In the genomic region with DNA sequence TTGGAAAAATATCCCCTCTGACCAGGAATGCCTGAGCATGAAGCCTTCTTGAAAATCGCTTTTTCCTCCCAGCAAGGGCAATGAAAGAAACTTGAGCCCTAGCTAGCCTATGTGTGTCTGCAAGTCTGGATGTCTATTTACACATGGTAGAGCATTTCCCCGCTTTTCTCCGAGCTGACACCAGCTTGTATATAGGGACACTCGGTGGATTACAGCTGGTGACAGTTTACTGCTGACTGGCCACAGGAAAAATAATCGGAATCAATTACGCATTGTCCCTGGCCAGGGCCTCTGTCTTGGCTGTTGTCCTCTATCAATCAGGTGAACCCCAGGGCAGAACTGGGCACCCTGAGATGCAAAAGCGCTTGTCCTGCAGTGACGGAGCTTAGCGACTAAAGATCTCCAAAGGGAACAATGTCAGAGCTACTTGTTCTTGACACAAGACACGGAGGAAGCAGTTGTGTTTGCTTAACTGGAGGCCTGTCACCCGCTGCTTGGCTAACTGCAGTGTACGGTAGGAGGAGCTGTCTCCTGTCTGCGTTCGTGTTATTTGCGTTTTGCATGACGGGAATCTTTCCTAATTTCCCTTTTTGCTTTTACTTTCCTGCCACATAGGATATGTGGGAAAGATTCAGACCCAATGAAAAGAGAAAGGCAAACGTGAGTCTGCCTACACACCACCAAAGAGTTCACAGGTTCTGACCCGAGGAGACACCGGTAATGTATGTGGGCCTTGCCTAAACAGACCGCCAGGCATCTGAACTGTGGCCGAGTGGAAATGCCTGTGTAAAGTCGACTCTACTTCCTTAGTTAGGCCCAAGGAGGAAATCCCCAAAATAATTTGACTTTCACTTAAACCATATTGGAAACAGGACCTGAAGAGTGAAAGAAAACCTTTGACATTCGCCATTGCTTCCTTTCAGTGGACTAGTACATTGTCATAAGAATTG, we compare ENCODE assay signal across 9 mouse cellular contexts. TPM values are rescaled to one million over a fixed set of nuclear protein-coding genes. Genes with fewer than 3 reads are reported as not detected.
DNase-seq lines count a peak whose midpoint lies in the region; ATAC-seq and TF ChIP-seq lines count a peak whose summit lies in the region.
"Had no signal": no experiment of that assay in that cellular context is flagged by ENCODE, and none has a peak within 500 bp of the region (broad histone marks: within the 10 kb centered on the region; RNA-seq: fewer than 3 reads in every experiment).

No protein-coding gene starts in this region.

- H3K9me3 ChIP-seq in embryonic facial prominence, embryonic 11.5 days (replicated peaks; ENCODE audit: control insufficient read depth, low read length), result no peaks in the 10 kb centered on the region
- no peaks in the 10 kb centered on the region for H3K9me3 ChIP-seq in stomach, embryonic 15.5 days

- H3K4me2 ChIP-seq in embryonic facial prominence, embryonic 11.5 days (ENCODE audit: low read depth, low read length), result peak overlapping the region; percentile 10; the same call in 1 of the 2 replicates
- peak overlapping the region; percentile 38 for H3K4me2 ChIP-seq in stomach, embryonic 15.5 days

- TF ChIP-seq CTCF in layer of hippocampus, adult 2 months (conservative IDR thresholded peaks at IDR 0.05), result peak; percentile 61

- H3K4me3 ChIP-seq in layer of hippocampus, adult 2 months, result no peak overlapping the region; the same call in 1 of the 2 replicates
- H3K4me3 ChIP-seq in embryonic facial prominence, embryonic 11.5 days (ENCODE audit: low read depth, low read length), result no peak overlapping the region
- H3K4me3 ChIP-seq in stomach, embryonic 15.5 days (replicated peaks), result no peak overlapping the region

- ATAC-seq in embryonic facial prominence, embryonic 11.5 days (replicated peaks; ENCODE audit: insufficient number of reproducible peaks, low FRiP score, low TSS enrichment, low read depth), result peak; percentile 24; the same call in 1 of the 2 replicates
- ATAC-seq in stomach, embryonic 15.5 days (ENCODE audit: insufficient read depth, low FRiP score, low read depth), result peak; percentile 74; the same call in 1 of the 2 replicates

- peak overlapping the region; percentile 56; the same call in 1 of the 2 replicates for H3K27ac ChIP-seq in layer of hippocampus, adult 2 months
- peak overlapping the region; percentile 89 for H3K27ac ChIP-seq in embryonic facial prominence, embryonic 11.5 days (replicated peaks; ENCODE audit: low read depth, low read length)
- peak overlapping the region; percentile 87 for H3K27ac ChIP-seq in stomach, embryonic 15.5 days

- H3K36me3 ChIP-seq in embryonic facial prominence, embryonic 11.5 days (replicated peaks; ENCODE audit: control insufficient read depth, insufficient read depth, low read depth, low read length), result no peaks in the 10 kb centered on the region
- no peaks in the 10 kb centered on the region for H3K36me3 ChIP-seq in stomach, embryonic 15.5 days

- intact Hi-C loops in heart, postnatal 10 days (cut with DNase I), result loop anchor here (2.0 to 5.0 kb wide), 2 partner anchors 32 to 212 kb away; no protein-coding TSS in a partner anchor

- no peak for DNase-seq in layer of hippocampus, adult 2 months (ENCODE audit: low spot score in 2 of 2)
- no peak for DNase-seq in layer of hippocampus, postnatal 10 days (ENCODE audit: low spot score in 2 of 2)
- DNase-seq in embryonic facial prominence, embryonic 11.5 days (ENCODE audit: low spot score), result peak; percentile 71
- peak; percentile 65 to 70 for DNase-seq in heart, postnatal 10 days
- DNase-seq in kidney, postnatal 25 days, result peak; percentile 65 to 74
- peak; percentile 80 to 81 for DNase-seq in lung, postnatal 4 days
- no peak for DNase-seq in right cerebral cortex, postnatal 4 days

- H3K4me1 ChIP-seq in embryonic facial prominence, embryonic 11.5 days (ENCODE audit: control insufficient read depth, insufficient read depth, low read length), result peaks cover 10% of the 10 kb centered on the region
- peaks cover 27% of the 10 kb centered on the region for H3K4me1 ChIP-seq in stomach, embryonic 15.5 days

- no peaks in the 10 kb centered on the region for H3K27me3 ChIP-seq in embryonic facial prominence, embryonic 11.5 days (ENCODE audit: control insufficient read depth, insufficient read depth, low read length)
- H3K27me3 ChIP-seq in stomach, embryonic 15.5 days (replicated peaks), result no peaks in the 10 kb centered on the region

- peak overlapping the region; percentile 45 for H3K9ac ChIP-seq in embryonic facial prominence, embryonic 11.5 days (replicated peaks; ENCODE audit: low read length)
- H3K9ac ChIP-seq in stomach, embryonic 15.5 days, result no peak overlapping the region

- WGBS in embryonic facial prominence, embryonic 11.5 days, result 27% methylated on average over 23 of the region's 23 CpGs
- WGBS in stomach, embryonic 15.5 days, result 26% methylated on average over 23 of the region's 23 CpGs

RNA-seq across cellular contexts. Expression of a gene that starts 25.7 kb away (rescaled TPM):
- not detected for total RNA-seq in layer of hippocampus, adult 2 months (2021)
- under 1 TPM in 1 of 2 experiments, not detected in 1; 0.37 TPM for total RNA-seq in layer of hippocampus, postnatal 10 days (2021)
- not detected in 2 replicates for polyA plus RNA-seq in embryonic facial prominence, embryonic 11.5 days (2014; fragmentation: Nextera tagmentation; extraction: Ambion mirVana)
- not detected for total RNA-seq in heart, postnatal 10 days (2021)
- not detected in 2 replicates for polyA plus RNA-seq in stomach, embryonic 15.5 days (2015; fragmentation: Nextera tagmentation; extraction: Ambion mirVana)
- total RNA-seq: left cerebral cortex, postnatal 14 days had no signal

RNA-seq across cellular contexts. Expression of a gene that starts 36.1 kb away (rescaled TPM):
- 10 to 100 TPM; 13.3 to 14.5 TPM for total RNA-seq in layer of hippocampus, adult 2 months (2021)
- total RNA-seq in layer of hippocampus, postnatal 10 days (2021), result 10 to 100 TPM; 15.4 to 18.0 TPM
- polyA plus RNA-seq in embryonic facial prominence, embryonic 11.5 days (2014; fragmentation: Nextera tagmentation; extraction: Ambion mirVana), result 37.5 and 41.4 TPM in 2 replicates
- total RNA-seq in heart, postnatal 10 days (2021), result 10 to 100 TPM; 20.6 to 21.9 TPM
- polyA plus RNA-seq in stomach, embryonic 15.5 days (2015; fragmentation: Nextera tagmentation; extraction: Ambion mirVana), result 32.5 and 35.8 TPM in 2 replicates

Comparison
In these comparisons a context has a peak if more than half of its experiments do, and no peak if none do; other contexts are left out.
1. DNase-seq: peak in embryonic facial prominence, embryonic 11.5 days (single experiment), heart, postnatal 10 days (2 of 2), kidney, postnatal 25 days (2 of 2) and lung, postnatal 4 days (2 of 2); none in layer of hippocampus, adult 2 months (0 of 2), layer of hippocampus, postnatal 10 days (0 of 2) and right cerebral cortex, postnatal 4 days (single experiment).
2. Peak in every context shown above with its lines, with median percentiles within 50 percentile points of each other: H3K27ac ChIP-seq.